Mouse (Mus musculus): ENCODE data around the gene Brsk1. TPM values are rescaled to one million over a fixed set of nuclear protein-coding genes. Genes with fewer than 3 reads are reported as not detected.

Gene Brsk1
- 143 and 158 TPM in 2 replicates for polyA plus RNA-seq (2012; rRNA removed)

GRCm38 (mm10) chr7:4690387-4690786 is at the start of gene Brsk1:
Brsk1 (plus strand) TSS chr7:4690604.

GRCm38 (mm10) chr7:4658912-4659551 is 31.4 kb upstream of the Brsk1 start, which contains the start of gene Ppp6r1:
Ppp6r1 (minus strand) TSS chr7:4659019.

GRCm38 (mm10) chr7:4684632-4685417 is 5.6 kb upstream of the Brsk1 start, which contains the start of gene Hspbp1:
Hspbp1 (minus strand) TSS chr7:4685068.

GRCm38 (mm10) chr7:4725169-4725568 is 34.8 kb downstream of the Brsk1 start, which contains the start of gene Tmem150b:
Tmem150b (minus strand) TSS chr7:4725249.

DNA sequence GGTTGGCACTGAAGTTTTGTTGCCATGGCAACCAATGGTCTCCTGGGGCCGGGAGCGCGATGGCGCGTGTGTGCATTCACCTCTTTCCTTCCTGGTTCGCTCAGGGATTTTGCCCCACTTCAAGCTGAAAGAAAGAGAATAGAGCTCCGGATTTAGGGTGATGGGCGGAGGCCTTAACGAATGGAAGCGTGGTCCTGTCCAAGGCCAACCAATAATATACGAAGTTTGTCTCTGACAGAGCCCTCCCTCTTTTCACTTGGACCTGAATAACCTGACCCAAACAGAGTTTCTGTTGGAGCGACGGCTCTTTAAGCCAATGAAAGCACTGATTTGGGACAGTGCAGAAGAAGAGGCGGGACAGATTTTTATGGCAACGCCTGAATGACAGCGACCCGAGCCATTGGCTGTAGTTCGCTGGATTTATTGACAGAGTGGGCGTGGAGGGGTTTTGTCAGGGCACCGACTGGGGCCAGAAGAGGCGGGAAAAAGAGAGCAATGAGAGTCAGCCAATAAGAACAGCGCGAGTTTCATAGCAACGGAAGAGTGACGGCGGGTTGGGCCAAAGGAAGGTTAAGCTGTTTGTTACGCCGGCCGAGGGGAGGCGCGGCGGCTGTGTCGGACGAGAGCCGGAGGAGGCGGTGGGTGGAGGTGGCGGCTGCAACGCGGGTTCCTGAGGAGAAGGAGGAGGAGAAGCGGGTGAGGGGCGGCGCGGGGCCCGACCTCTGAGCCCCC is 49.3 kb downstream of the Brsk1 start, which contains the start of gene Kmt5c:
Gene Kmt5c, plus strand, starts transcription at position 572 of the 732 bp plus-strand sequence.

DNA sequence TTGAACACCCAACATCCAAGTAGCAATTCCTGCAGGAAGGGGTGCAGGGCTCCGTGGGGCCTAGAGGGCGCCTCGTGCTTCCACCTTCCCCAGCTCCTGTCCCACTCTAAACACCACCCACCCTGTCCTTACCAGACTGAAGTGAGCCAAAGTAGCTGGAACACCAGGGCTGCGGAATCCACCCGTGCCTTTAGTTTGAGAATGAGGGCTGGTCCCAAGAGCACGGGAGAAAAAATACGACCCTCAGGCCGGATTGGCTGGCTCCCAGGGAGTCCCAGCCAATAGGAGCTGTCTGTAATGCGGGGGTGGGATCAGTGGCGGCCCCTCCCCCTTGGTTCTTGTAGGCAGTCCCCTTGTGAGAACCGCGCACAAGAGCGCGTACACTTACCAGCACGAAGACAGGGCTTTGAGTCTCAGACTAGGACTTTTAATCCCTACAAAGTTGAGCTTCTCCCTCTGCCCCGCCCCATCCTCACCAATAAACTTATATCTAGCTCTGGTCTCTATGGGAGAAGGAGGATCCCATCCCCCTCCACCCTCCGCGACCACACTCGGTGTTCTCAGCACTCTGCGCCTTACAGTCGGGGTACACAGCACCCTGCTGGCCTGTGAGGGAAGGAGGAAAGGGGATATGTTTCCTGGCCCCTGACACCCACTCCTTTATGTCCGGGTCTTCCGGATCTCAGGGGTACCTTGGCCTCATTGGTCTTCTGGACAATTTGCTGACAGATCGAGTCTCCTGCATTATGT is 62.6 kb downstream of the Brsk1 start, which contains the start of gene Cox6b2:
Gene Cox6b2, minus strand, starts transcription at position 274 of the 750 bp plus-strand sequence.

Other genes with a start within 250 kb of the Brsk1 start
- gene Rdh13, start 245.0 kb upstream of the Brsk1 start, polyA plus RNA-seq (2012; rRNA removed): 45.4 and 46.2 TPM in 2 replicates
- 3.7 and 5.0 TPM in 2 replicates for gene Eps8l1, start 229.9 kb upstream of the Brsk1 start, polyA plus RNA-seq (2012; rRNA removed)
- gene Ppp1r12c, start 188.9 kb upstream of the Brsk1 start, polyA plus RNA-seq (2012; rRNA removed): 71.2 and 86.7 TPM in 2 replicates
- 1.8 and 16.1 TPM in 2 replicates for gene Tnnt1, start 174.2 kb upstream of the Brsk1 start, polyA plus RNA-seq (2012; rRNA removed)
- gene Tnni3, start 166.4 kb upstream of the Brsk1 start, polyA plus RNA-seq (2012; rRNA removed): 3.9 and 4.7 TPM in 2 replicates
- 3.3 and 4.1 TPM in 2 replicates for gene Dnaaf3, start 158.2 kb upstream of the Brsk1 start, polyA plus RNA-seq (2012; rRNA removed)
- 181 and 203 TPM in 2 replicates for gene Syt5, start 143.1 kb upstream of the Brsk1 start, polyA plus RNA-seq (2012; rRNA removed)
- gene Ptprh, start 86.6 kb upstream of the Brsk1 start, polyA plus RNA-seq (2012; rRNA removed): 3.0 and 3.2 TPM in 2 replicates
- gene Tmem86b, start 59.2 kb upstream of the Brsk1 start, polyA plus RNA-seq (2012; rRNA removed): 37.0 and 37.6 TPM in 2 replicates
- 101 and 103 TPM in 2 replicates for gene Ppp6r1, start 31.6 kb upstream of the Brsk1 start, polyA plus RNA-seq (2012; rRNA removed)
- gene Hspbp1, start 5.5 kb upstream of the Brsk1 start, polyA plus RNA-seq (2012; rRNA removed): 102 and 104 TPM in 2 replicates
- 0.11 and 0.14 TPM in 2 replicates for gene Tmem150b, start 34.6 kb downstream of the Brsk1 start, polyA plus RNA-seq (2012; rRNA removed)
- gene Kmt5c, start 49.5 kb downstream of the Brsk1 start, polyA plus RNA-seq (2012; rRNA removed): 112 and 122 TPM in 2 replicates
- 29.6 and 43.1 TPM in 2 replicates for gene Cox6b2, start 62.5 kb downstream of the Brsk1 start, polyA plus RNA-seq (2012; rRNA removed)
- 0.03 TPM in 1 of 2 replicates, not detected in the other for gene Fam71e2, start 80.7 kb downstream of the Brsk1 start, polyA plus RNA-seq (2012; rRNA removed)
- gene Il11, start 92.3 kb downstream of the Brsk1 start, polyA plus RNA-seq (2012; rRNA removed): 0.49 and 0.62 TPM in 2 replicates
- not detected in 2 replicates for gene Tmem190, start 92.3 kb downstream of the Brsk1 start, polyA plus RNA-seq (2012; rRNA removed)
- gene Tmem238, start 99.1 kb downstream of the Brsk1 start, polyA plus RNA-seq (2012; rRNA removed): 6.4 and 7.8 TPM in 2 replicates
- gene Rpl28, start 102.3 kb downstream of the Brsk1 start, polyA plus RNA-seq (2012; rRNA removed): 289 and 373 TPM in 2 replicates
- gene Ube2s, start 122.0 kb downstream of the Brsk1 start, polyA plus RNA-seq (2012; rRNA removed): 351 and 378 TPM in 2 replicates
- gene Shisa7, start 154.1 kb downstream of the Brsk1 start, polyA plus RNA-seq (2012; rRNA removed): 155 and 178 TPM in 2 replicates
- gene Isoc2b, start 179.7 kb downstream of the Brsk1 start, polyA plus RNA-seq (2012; rRNA removed): 2.4 and 3.1 TPM in 2 replicates
- 6.4 and 7.5 TPM in 2 replicates for gene Isoc2a, start 186.5 kb downstream of the Brsk1 start, polyA plus RNA-seq (2012; rRNA removed)
- 0.89 and 1.0 TPM in 2 replicates for gene Gm36210, start 215.9 kb downstream of the Brsk1 start, polyA plus RNA-seq (2012; rRNA removed)
- 8.0 and 9.8 TPM in 2 replicates for gene Zfp628, start 224.6 kb downstream of the Brsk1 start, polyA plus RNA-seq (2012; rRNA removed)
- 34.3 and 37.0 TPM in 2 replicates for gene Nat14, start 231.4 kb downstream of the Brsk1 start, polyA plus RNA-seq (2012; rRNA removed)
- gene Ssc5d, start 235.2 kb downstream of the Brsk1 start, polyA plus RNA-seq (2012; rRNA removed): 2.5 and 3.2 TPM in 2 replicates

Measured in central nervous system, embryonic 18 days (tissue).